Mouse (Mus musculus): ENCODE data around the gene Grip2.

The Grip2 gene

GRCm38 (mm10) chr6:91796064-91796463, 31.0 kb downstream of the Grip2 start:
- no peak for DNase-seq (ENCODE audit: low spot score)

DNA sequence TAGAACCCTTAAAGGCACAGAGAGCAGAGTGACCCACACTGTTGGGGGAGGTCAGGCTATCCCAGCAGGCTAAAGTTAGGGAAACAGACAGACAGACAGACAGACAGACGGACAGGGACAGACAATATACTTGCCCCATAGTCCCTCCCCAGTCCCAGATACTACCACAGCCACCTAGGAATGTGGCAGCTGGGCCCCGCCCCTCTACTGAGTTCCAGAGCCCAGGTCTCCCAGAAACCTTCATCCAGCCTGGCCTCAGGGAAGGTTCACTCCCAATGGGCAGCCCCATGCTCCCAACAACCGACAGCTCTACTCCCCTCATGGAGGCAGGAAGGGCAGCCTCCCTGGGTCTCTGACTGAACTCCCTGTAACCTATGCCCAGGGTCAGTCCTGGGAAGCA, 31.4 kb downstream of the Grip2 start:
- no peak for DNase-seq (ENCODE audit: low spot score)

DNA sequence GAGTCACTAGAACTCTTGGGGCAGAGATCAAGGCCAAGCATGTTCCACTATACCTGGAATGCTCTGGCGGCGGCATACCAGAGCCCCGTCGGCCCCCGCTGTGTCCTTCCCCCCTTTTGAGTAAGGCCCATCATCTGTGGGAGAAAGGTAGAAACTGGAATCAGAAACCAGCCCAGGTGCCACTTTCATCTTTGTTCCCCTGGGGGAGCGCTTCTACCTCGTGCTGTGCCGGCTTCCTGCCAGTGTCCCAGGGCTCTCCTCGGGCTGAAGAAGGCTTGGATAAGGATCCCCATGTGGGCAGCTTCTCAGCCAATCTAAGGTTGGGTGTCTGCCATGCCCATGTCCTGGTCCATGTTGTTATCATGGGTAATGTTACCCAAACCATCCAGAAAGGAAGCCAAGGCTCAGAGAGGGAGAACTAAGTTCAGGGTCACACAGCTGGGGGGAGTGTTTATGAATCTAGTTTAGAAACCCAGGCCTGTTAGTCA, 38.7 kb downstream of the Grip2 start:
- no peak for DNase-seq (ENCODE audit: low spot score)

DNA sequence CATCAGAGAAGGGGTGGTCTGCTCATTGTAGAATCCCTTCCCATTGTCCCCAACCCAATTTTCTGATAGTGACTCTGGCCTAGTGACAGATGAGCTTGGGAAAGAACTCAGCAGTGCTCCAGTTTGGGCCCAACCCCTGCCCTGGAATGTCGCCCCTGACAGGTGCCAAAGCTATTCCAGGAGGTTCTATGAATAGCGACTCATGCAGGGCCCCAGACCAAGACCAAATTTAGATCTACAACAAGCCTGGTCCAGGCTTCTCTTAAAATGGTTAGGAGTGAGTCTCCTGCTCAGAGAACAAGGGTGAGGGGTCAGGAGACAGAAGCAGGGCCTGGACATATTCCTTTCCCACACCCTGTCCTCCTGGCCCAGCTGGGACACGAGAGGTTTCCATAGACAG, 42.0 kb downstream of the Grip2 start:
- DNase-seq (ENCODE audit: low spot score), result no peak

DNA sequence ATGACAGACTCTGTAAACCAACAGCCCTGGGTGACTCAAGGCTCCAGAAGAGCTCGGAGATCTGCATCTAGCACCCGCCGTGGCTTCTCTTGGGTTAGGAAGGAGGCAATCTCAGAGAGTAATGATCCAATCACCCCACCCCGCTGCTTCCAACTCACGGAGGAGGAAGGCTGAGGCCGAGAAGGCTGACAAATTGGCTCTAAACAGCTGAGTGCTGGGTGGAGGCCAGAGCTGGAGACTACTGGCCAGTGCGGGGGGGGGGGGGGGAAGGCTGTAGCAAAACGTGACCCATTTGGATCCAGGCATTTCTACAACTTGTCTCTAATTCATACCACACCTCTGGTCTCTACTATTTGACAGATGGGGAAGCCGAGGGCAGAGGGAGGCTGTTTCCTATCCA, 47.8 kb downstream of the Grip2 start:
- no peak for DNase-seq (ENCODE audit: low spot score)

GRCm38 (mm10) chr6:91776543-91776942, 50.5 kb downstream of the Grip2 start:
- DNase-seq (ENCODE audit: low spot score), result no peak

- DNase-seq (ENCODE audit: low spot score), result no peak
Measured at GRCm38 (mm10) chr6:91773951-91774350, 53.1 kb downstream of the Grip2 start.

DNA sequence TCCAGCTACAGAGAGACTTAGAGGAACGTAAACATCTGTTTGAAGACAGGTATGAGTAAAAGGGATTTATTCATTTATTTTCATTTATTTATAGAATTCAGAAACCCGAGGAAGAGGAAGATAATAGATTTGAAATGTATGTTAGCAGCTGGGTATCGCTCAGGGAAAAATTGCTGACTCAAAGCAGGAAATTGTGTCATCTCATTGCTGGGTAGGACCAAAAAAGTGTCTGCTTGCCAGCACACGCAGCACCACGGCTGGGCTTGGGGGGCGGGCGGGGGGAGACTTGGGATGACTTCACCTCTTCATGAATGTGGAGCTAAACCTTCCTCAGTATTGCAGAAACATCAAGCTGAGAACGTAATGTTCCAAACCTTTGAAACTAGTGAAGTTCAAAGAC, 59.5 kb downstream of the Grip2 start:
- no peak for DNase-seq (ENCODE audit: low spot score)

DNA sequence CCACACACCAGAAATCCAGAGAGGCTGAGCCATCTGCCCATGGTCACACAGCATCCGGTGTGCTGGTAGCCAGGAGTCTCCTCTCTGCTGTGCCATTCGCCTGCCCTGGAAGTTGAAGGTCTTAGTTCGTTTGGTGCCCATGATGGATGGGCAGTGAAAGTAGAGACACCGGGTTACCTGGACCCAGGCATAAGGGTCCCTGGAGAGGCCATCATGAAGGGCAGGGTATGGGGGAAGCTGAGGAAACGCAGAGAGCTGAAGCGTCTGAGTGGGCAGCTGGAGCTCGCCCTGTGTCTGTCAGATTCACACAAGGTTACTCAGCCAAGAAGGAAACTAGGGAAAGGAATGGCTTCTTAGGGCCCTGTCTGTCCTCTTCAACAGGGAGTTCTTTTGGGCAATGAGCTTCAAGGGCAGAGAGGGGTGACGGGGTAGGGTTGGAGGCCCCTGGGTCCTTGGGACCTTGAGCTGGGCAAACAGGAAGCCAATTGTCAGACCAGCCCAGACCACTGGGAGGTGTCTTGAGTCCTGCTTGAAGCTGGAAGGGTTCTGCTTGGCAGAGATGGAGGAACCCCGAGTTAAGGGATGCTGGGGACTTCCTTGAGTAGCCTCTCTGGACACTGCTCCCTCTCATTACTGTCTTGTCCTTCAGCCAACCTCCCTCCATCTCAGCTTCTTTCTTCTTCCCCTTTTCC, 64.9 kb downstream of the Grip2 start:
- DNase-seq (ENCODE audit: low spot score), result no peak

GRCm38 (mm10) chr6:91754845-91755244, 72.2 kb downstream of the Grip2 start:
- DNase-seq (ENCODE audit: low spot score), result no peak

GRCm38 (mm10) chr6:91754098-91754497, 73.0 kb downstream of the Grip2 start:
- no peak for DNase-seq (ENCODE audit: low spot score)

DNA sequence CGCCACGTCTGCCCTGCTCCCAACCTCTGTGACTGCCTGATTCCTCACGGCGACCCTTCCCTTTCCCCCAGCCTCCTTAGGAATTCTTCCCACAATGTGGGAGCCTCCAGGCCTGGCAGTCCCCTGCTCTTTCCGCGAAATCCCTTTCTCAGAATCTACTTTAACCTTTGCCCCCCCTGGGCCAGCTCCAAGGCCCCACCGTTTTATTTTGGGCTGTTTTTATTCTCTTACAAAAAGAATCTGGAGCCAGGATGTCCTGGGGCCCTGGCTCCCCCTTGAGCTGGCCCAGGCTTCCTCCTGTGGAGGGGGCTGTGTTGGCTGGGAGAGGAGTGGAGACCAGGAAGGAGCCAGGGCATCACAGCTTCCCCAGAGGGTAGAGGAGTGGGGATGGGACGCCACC, 74.2 kb downstream of the Grip2 start:
- DNase-seq (ENCODE audit: low spot score), result no peak

- DNase-seq (ENCODE audit: low spot score), result no peak
Measured at GRCm38 (mm10) chr6:91750976-91751375, 76.1 kb downstream of the Grip2 start.

- DNase-seq (ENCODE audit: low spot score), result no peak
Measured at GRCm38 (mm10) chr6:91746776-91747175, 80.3 kb downstream of the Grip2 start.

DNA sequence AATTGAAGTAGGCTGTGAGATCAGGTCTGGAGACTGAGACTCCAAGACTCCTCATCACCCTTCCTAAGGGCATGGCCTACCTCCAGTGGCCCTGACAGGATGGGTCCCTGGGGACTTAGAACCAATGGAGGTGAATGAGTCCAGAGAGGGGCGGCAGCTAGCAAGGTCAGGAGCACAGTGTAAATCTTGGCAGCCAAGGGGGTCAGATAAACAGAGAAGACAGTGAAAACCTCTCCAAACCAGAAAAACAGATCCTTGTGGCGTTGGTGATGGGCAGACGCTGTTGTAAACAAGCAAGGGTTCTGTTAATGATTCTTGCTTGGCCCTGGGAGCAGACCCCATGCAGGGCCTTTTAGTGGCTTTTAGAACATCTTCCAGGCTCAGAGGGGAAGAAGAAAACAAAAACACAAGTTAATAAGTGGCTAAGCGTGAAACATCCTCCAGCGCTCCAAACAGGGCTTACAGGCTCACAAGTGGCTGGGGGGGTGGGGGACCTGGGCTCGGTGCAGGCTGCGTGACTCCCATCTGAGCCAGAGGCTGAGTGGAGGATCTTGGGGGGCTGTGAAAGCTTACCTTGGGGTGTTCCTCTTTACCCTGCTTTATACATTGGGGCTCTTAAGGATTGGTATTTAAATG, 81.0 kb downstream of the Grip2 start:
- DNase-seq (ENCODE audit: low spot score), result no peak

DNA sequence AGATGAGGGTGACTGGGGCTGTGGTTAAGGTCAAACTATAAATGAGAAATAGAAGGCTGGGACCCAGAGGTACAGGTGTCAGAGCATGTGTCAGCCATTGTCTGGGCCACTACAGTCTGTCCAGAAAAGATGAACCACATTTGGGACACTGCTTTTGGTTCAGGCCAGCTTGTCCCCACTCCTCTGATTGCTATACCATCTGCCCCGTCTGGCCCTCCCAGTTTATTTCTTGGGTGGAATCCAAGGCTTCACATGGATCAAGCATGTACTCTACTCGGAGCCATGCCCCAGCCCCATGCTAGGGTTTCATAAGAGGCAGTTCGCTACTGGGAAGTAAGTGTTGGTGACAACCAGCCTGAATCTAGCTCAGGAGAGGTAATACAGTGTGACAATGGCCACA, 81.8 kb downstream of the Grip2 start:
- DNase-seq (ENCODE audit: low spot score), result no peak

DNA sequence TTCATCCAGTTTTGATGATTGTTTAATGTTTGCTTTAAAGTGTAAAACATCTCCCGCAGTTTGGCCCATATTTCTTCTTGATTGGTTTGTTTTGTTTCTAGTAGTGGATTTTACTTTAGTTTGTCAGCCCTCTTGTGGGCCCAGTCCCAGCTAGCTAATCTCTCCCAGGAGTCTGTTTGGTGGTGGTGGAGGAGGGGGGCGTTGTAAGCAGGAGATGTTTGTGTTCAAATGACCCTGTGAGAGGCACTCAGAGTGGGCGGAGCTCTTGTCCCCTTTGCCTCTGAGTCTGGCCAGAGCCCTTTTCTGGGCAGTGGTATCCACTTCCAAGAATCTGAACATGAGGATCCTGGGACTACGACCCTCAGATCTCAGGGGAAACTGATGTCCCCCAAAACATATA, 83.2 kb downstream of the Grip2 start:
- DNase-seq (ENCODE audit: low spot score), result no peak

DNA sequence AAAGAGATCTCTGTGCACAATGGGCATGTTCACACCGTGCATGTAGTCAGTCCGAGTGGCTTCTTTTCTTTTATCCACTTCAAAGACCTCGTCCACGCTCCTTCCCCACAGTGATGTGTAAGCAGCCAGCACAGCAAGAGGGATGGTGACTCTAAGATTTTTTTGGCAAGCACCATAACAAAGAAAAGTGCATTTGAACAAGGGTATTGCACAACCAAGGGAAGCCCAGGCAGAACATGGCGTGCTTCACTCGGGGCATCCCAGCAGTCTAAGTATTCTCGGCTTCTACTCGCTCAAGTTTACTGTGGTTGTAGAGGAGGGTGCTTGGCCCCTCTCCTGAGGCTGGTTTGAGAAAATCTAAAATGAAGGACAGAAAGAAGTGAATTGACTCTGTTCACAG, 84.1 kb downstream of the Grip2 start:
- DNase-seq (ENCODE audit: low spot score), result no peak

DNA sequence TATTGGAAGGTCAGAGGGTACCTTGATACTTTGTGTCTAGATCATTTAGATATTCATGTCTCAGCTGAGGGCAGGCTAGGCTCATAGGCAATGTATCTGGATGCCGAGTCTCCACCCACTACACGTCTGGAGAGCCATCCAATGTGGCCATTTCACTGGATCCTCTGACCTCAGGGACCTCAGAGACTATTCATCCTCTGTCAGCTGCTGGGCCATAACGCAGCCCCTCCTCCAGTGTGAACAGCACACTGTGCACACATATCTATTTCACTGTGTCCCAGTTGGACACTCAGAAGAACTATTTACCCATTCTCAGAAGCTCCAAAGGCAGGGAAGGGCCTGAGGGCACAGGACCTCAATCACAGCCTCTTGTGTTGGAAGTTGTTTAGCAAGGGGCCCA, 84.6 kb downstream of the Grip2 start:
- no peak for DNase-seq (ENCODE audit: low spot score)

GRCm38 (mm10) chr6:91741046-91741445, 86.0 kb downstream of the Grip2 start:
- DNase-seq (ENCODE audit: low spot score), result no peak

GRCm38 (mm10) chr6:91738058-91738457, 89.0 kb downstream of the Grip2 start:
- DNase-seq (ENCODE audit: low spot score), result no peak

DNA sequence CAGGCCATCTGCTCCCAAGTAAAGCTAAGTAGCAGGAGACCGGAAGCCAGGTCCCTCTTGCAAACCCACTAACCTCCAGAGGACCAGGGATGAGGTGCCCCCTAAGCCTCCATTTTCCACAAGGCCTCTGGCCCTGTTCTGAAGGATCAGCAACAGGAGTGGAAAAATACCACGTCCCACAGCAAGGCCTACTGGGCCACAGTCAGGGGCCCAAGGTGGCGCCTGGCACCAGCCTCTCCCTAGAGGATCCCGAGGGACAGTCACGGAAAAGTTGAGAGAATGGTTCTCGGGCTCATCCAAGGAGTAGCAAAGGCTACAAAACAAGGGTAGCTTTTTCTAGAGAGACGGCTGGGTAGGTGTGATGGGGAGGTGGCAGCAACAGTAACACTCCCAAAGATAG, 89.6 kb downstream of the Grip2 start:
- DNase-seq (ENCODE audit: low spot score), result no peak

- DNase-seq (ENCODE audit: low spot score), result no peak
Measured at GRCm38 (mm10) chr6:91736471-91736870, 90.6 kb downstream of the Grip2 start.

DNA sequence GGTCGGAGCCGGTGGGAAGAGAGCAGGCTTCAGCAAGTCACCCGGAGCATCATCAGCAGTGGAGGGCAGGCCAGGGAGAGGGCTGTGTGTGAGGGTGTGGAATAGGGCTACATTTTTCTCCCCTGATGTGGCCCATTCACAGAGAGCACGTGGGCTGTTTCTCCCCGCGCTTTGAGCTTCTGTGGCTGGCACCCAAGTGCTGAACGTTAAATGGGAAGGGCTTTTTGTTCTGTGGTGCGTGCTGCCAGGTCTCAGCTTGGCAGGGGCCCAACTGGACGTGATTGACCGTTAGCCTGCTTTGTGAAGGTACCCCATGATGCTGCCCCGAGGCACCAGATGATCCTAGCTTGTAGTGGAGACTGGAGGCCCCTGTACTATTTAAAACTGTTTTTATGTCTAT, 94.9 kb downstream of the Grip2 start:
- DNase-seq (ENCODE audit: low spot score), result no peak

All from left cerebral cortex, adult 11 months (tissue).